Mouse (Mus musculus): ENCODE measurements at regions not wholly inside any gene's neighbourhood (a gene's known extent, or its start where the extent isn't known, plus 50 kb on each side); places are given as distances from the start of the nearest gene placed in this dataset.

DNA sequence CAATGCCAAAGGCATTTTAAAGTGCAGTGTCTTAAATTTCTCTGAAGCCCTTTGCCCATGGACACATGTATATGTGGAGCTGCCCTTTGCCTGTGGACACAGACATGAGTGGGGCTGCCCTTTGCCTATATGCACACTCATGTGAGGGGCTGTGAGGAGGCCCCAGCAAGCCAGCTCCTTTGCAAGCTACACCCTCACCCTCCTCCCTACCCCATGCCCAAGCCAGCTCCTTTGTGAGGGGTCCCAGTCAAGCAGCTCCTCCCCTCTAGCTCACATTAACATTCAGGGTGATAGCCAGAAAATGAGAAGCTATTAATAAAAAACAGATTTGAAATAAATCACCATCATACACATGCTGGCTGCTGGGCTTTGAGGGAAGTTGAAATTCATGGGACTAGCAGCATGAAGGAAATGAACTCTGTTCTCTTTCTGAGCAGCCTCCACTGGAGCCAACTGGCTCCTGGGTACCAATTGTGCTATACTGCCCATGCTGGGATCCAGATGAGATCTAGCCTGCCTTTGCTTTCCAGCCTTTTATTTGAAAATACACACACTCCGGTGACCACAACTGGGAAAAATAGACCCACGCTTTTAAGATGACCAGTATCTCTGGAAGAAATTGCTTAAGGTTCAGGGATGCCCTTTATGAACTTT, 151.4 kb downstream of the Abcc12 start:
- DNase-seq (ENCODE audit: extremely low read depth, low read depth, low spot score) = no peak

- no peak for DNase-seq (ENCODE audit: extremely low read depth, low read depth, low spot score)
Measured at GRCm38 (mm10) chr8:86428131-86428530, 152.4 kb downstream of the Abcc12 start.

DNA sequence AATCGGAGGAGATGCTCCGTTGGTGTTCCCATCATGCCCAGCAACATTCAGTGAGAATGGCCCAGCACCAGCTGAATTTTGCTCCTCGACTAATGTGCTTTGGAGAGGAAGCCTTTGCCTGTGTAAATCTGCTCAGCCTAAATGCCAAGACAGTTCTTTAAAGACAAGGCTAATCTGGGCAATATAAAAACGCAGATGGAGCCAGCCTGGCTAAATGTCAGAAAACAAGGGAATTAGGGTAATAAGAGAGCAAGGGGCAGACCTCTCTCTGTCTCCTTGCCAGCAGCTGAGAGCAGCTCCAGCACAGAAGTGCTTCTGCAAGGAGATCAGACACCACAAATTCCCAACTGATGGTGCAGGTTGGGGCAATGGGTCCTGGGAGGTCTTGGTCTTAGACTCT, 154.4 kb downstream of the Abcc12 start:
- DNase-seq (ENCODE audit: extremely low read depth, low read depth, low spot score) = no peak

GRCm38 (mm10) chr8:86425382-86425781, 155.1 kb downstream of the Abcc12 start:
- DNase-seq (ENCODE audit: extremely low read depth, low read depth, low spot score) = no peak

DNA sequence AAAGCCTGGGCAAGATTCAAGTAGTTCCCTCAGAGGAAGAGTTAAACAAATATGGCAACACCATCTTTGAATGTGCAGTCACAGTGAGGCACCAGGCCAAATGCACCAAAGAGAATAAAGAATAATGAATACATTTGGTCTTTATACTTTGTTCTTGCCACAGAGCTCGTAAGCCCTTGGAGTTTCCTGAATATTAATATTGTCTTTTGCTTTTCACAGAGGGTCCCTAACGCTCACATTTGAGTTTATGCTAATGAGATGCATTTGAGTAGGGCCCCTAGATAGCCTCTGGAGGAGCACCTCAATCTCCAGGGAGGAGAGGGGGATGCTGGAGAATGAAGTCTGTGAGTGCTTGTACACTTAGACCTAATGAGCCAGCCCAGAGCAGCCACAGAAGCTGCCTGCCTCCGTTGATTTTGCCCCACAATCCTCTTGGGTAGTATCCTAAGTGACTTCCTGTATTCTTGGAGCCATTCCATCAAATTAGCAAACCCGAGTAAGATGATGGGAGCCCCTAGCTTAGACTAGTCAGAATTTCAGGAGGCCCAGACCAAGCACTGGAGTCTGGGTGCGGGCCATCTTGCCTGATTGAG, 161.3 kb downstream of the Abcc12 start:
- DNase-seq (ENCODE audit: extremely low read depth, low read depth, low spot score) = no peak

- DNase-seq (ENCODE audit: extremely low read depth, low read depth, low spot score) = no peak
Measured at GRCm38 (mm10) chr8:86418414-86418981, 162.0 kb downstream of the Abcc12 start.

DNA sequence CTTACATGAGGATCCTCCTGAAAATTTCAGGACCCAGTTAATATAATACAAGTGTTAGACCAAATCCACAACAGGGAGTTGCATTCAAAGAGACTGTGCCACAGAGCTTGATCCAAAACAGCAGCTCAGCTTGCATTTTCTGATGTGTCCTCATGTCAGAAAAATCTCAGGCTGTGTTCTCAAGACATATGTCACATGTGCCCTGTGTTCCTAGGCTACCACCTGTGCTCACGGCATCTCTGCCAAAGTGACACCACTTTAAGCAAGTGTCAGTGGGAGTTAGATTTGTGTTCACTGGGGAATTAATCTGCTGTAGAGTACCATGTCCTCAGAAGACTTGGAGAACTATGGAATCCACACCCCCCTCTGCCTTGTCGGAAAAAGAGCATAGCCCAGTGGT, 165.3 kb downstream of the Abcc12 start:
- no peak for DNase-seq (ENCODE audit: extremely low read depth, low read depth, low spot score)

DNA sequence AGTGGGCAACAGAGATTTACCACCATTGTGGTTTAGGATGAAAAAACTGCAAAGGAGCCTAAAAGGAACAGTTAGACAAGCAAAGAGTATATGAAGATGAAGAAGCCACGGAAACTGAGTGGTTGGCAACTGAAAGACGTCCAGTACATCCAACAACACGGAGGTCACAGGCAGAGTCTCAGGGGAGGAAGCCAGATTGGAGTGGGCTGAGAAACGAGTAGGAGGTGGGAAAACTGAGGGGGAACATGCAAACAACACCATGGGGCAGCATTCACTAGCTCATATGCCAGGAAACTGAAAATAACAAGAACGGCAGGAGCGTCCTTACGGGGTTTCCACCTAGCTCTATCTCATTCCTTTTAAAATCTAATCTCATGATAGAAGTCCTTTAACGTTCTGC, 169.3 kb downstream of the Abcc12 start:
- DNase-seq (ENCODE audit: extremely low read depth, low read depth, low spot score) = no peak

- no peak for DNase-seq (ENCODE audit: extremely low read depth, low read depth, low spot score)
Measured at GRCm38 (mm10) chr8:86406196-86406595, 174.3 kb downstream of the Abcc12 start.

DNA sequence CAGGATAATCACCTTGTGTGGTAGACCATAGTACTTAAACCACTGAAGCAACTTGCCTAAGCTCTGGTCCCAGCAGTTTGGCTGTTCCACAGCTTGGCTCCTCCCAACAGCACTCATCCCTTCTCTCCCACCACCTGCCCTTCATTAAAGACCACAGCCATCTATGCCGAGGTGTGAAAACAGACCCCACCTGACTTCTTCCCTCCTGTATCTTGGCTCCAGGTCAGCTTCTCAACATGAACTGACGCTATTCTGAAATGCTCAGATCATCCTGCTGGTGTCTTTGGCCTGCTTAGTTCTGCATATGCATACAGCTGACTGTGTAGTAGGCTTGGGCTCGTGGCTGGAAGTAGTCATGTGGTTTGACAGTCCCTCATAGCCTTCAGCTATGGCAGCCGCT, 177.1 kb downstream of the Abcc12 start:
- no peak for DNase-seq (ENCODE audit: extremely low read depth, low read depth, low spot score)

DNA sequence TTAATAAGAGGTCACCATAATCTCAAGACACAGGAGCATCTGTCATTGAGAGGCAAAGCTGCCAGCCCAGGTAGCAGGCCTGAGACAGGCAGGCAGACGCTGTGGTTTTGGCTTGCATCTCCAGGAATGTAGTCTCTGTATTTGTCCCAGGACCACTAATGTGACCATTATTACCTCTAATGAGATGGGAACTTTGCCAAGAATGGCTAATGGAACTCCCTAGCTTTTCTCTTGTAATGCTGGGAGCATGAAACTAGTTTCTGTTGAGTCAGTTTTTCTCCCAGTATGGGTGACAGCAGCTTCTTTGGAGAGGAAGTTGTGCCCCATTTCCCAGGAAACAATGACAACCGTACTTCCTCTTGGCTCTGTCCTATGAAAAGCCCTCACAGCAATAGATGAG, 178.5 kb downstream of the Abcc12 start:
- no peak for DNase-seq (ENCODE audit: extremely low read depth, low read depth, low spot score)

GRCm38 (mm10) chr8:86395121-86395520, 185.4 kb downstream of the Abcc12 start:
- DNase-seq (ENCODE audit: extremely low read depth, low read depth, low spot score) = no peak

GRCm38 (mm10) chr8:86393835-86394234, 186.7 kb downstream of the Abcc12 start:
- DNase-seq (ENCODE audit: extremely low read depth, low read depth, low spot score) = no peak

- no peak for DNase-seq (ENCODE audit: extremely low read depth, low read depth, low spot score)
Measured at GRCm38 (mm10) chr8:86393374-86393773, 187.1 kb downstream of the Abcc12 start.

- DNase-seq (ENCODE audit: extremely low read depth, low read depth, low spot score) = no peak
Measured at GRCm38 (mm10) chr8:86390715-86391114, 189.8 kb downstream of the Abcc12 start.

DNA sequence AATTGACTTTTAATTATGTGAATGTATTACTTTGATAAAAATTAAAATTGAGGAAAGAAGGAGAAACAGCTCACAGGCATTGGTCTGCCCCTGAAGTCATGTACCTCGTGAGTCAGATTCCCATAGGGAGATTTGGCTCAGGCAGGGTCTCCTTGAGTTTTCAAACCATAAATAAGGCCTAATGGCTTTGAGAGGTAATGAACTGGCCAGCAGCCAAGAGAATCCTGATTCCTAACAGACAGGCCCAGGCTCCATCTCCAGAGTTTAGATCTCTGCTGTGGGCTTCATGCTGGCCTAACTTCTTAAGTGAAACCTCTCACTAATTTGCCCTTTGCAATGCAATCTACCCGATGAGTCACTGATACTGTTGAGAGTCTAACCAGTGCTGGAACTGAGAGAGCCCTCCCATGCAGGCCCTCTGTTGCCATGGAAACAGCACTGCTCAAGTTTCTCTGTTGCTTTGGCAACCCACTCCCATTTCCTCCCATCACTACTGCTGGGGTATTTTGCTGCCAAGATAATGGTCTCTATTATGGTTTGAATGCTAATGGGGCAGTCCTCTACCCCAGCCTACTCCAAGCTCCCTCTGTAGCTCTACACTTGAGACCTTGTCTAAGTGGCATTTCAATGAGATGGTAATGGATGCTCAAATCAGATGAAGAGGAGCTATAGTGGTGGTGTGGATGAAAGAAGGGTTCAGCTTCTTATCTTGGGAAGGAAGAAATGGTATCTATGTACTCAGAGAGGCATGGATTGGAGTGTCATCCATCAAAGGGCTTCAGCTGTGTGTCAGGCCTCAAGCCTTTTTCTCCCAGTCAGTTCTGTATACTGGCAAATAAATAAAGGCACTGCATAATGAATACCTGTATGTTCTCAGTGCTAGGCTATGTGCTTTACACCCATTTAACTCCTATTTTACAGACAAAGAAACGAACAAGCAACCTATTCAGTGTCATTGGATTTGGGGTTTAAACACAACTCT, 190.5 kb downstream of the Abcc12 start:
- DNase-seq (ENCODE audit: extremely low read depth, low read depth, low spot score) = no peak

DNA sequence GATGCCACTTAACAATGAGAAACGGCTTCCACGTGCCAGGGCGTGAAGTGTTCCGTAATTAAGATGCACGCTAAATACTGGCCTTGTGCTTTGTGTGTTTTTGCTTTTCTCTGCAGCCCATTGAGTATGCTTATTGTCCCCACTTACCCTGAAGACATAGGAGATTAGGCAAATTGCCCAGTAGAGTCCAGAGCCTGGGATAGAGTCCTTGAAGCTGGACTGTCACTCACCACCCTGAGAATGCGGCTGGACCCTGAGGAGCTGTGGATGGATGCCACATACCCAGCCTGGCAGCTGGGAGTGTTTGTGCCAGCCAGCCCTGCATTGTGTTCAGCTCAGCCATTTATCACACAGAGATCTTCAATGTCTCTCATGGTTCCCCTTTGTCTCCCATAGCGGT, 195.2 kb downstream of the Abcc12 start:
- DNase-seq (ENCODE audit: extremely low read depth, low read depth, low spot score) = no peak

DNA sequence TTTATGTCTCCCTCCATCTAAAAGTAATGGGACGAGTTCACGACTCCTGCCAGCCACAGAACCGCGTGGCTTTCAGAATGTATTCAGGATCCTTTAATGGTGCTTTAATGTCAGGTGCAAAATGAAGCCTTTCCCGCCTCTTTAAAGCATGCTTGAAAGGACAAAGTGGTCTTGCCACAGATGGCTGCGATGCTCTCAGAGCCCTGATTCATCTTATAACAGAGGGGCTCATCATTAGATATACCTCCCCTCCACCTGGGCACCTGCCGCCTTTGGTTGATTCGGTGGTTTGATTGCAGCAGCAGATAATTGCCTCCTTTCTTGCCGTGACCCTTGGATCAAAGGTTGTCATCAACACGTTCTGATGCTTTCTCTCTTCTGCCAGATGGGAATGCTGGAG, 198.5 kb downstream of the Abcc12 start:
- no peak for DNase-seq (ENCODE audit: extremely low read depth, low read depth, low spot score)

GRCm38 (mm10) chr8:86368062-86368461, 212.4 kb downstream of the Abcc12 start:
- no peak for DNase-seq (ENCODE audit: extremely low read depth, low read depth, low spot score)

DNA sequence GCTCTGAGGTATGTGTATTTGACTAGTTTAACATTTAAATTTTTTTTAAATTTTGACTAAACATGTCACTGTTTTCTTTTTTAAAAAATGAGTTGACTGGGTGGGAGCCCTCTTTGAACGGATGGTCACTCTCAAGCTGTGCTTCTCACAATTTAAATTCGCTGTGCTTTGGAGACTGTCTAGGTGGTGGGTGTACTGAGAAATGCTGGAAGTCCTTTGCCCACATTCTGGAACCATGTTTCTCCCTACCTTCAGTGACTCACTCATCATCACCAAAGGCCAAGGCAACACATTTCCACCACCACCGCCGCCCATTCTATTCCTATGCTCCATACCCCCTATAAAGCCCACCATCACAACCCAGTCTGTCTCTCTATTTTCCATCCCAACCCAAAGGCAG, 213.8 kb downstream of the Abcc12 start:
- DNase-seq (ENCODE audit: extremely low read depth, low read depth, low spot score) = no peak

DNA sequence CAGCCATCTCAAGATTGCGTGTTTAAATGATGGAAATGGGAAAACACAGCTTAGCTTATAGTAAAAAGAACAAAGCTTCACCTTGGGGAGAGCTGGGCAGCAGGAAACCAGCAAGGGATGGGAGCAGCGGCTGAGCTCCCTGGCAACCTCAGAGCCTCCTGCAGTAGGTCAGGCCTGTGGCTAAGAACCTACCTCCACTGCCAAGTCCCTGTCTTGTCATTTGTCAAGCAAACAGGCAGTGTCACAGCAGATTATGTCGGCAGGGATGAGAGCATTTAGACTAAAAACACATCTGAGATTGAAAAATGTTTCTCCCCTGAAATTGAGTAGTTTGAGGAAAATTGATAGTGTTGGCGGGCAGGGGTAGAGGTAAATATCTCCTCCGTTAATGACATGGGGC, 214.8 kb downstream of the Abcc12 start:
- DNase-seq (ENCODE audit: extremely low read depth, low read depth, low spot score) = no peak

DNA sequence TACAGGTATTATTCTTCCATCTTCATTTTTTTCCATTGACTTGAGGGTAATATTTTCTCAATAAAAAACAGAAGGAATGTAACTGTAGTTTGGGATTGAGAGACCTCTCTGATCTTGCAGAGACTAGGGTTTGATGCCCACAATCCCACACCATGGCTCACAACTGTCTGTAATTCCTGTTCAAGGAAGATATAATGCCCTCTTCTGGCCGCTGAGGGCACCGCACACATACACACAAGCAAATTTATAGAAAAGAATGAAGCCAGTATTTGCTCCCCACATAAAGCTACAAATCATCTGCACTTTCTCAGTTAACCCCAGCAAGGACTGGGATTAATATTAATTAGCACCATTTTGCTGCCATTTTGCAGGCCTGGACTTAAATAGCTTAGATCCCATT, 215.6 kb downstream of the Abcc12 start:
- DNase-seq (ENCODE audit: extremely low read depth, low read depth, low spot score) = no peak

Data from fat pad, adult 2 months (tissue).